Mouse (Mus musculus) cortical plate, adult 2 months (tissue): ENCODE data around the gene Ttbk1.
A peak's percentile ranks its signal among the peaks of the same experiment; 100 is the strongest.

Source experiments
- CTCF ChIP-seq: fragments of 200-500 bp; IDR thresholded peaks from 2 replicates; pipeline ENCODE4 v1.5.1; 2011; ENCODE audit warnings: mild to moderate bottlenecking, control low read depth, low read length; ENCODE audit not compliant: insufficient read depth; ENCODE audit errors: extremely low read depth
- POLR2A ChIP-seq: fragments of 200-500 bp; IDR thresholded peaks from 2 replicates; pipeline ENCODE4 v1.6.1; 2011; ENCODE audit warnings: mild to moderate bottlenecking, low read length, control low read depth; ENCODE audit not compliant: insufficient read depth; ENCODE audit errors: extremely low read depth

DNA sequence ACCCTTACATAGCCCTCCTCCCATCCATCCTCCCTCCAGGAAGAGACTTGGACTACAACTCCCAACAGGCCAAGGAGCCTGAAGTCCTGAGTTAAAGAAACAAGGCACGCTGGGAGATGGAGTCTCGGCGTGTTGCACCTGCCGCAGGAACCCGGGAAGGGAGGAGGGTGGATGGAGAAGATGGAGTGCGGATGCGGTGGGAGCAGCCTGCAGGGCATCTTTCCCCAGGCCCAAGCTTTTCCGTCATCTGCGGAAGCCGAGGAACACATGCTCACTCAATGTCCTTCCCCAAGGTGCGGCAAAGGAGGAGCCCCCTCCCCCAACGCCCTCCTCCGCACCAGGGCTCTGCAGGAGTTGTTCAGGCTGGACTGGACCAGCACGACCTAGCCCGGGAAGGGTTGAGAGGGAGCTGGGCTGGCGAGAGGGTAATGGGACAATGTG is 3.9 kb downstream of the Ttbk1 start:
- TF ChIP-seq POLR2A = peak; percentile 53; the same call in 1 of the 2 replicates
- TF ChIP-seq CTCF = no peak
